Mouse (Mus musculus): Measurements from ENCODE around the gene Stk32c.

- TF ChIP-seq TAL1 (IDR thresholded peaks at IDR 0.05; ENCODE audit: low read length), result no peak
- no peak for TF ChIP-seq GATA1 (IDR thresholded peaks at IDR 0.05; ENCODE audit: low read length)
Measured at GRCm38 (mm10) chr7:139089892-139090874, 122.9 kb downstream of the Stk32c start.
